Mouse (Mus musculus) adrenal gland, postnatal 14 days (tissue): ENCODE measurements around the gene Slc9a7. TPM values are rescaled to one million over a fixed set of nuclear protein-coding genes. Genes with fewer than 3 reads are reported as not detected.

Experiments
- DNase-seq: peaks from one replicate; pipeline ENCODE4 v3.0.0; 2021; ENCODE audit warnings: mixed read lengths
- long read RNA-seq, 2 experiments: library from polyadenylated mRNA; stranded (forward); transcript quantifications; one replicate each; pipeline ENCODE4 v2.0.0; 2021
- total RNA-seq: library from RNA; stranded (reverse); gene quantifications from 2 replicates; pipeline ENCODE4 v1.2.3, GENCODE M21; 2021

Slc9a7 gene
- 9.9 and 10.0 TPM in 2 replicates for total RNA-seq
- long read RNA-seq, experiment 1, partial matches to known transcripts: 1 of 4 reads
- long read RNA-seq, experiment 1, other reads (novel, unspliced or antisense): 2 of 4 reads
- long read RNA-seq, experiment 2, partial matches to known transcripts: 0 of 1 reads
- long read RNA-seq, experiment 2, other reads (novel, unspliced or antisense): 1 of 1 reads

DNA sequence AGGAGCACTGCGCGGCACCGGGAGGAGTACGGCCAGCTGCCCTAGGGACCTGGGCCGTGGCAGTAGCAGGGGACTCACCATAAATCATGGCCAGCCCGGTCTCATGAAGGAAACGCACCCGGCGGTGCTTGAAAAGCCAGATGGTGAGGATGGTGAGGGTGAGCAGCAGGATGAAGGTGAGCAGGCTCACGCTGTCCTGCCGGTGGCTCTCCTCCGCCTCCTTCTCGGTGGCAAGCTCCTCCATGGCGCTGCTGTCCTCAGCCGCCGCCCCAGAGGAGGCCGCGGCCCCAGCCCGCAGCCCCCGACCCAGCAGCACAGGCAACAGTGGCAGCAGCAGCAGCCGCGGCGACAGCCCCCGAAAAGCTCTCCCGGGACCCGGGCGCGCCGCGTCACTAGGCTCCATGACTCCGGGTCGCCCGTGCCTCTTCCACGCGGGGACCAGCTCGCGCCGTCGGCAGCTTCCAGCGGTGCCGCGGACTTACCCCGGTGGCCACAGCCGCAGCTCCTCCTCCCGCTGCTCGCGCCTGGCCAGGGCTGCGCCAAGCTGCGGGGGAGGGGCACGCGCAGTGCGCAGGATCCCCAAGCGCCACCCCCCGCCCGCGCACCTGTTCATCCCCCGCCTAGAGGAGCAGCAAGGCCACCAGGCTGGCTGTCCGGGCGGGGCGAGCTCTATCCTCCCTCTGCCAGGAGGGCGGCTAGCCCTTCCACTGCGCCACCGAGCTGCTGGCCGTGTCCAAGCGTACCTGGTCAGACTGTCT lies at the start of gene Slc9a7:
Gene Slc9a7 (minus strand): TSS at position 526 of the 758 bp plus-strand sequence.
- peak; percentile 76 for DNase-seq

DNA sequence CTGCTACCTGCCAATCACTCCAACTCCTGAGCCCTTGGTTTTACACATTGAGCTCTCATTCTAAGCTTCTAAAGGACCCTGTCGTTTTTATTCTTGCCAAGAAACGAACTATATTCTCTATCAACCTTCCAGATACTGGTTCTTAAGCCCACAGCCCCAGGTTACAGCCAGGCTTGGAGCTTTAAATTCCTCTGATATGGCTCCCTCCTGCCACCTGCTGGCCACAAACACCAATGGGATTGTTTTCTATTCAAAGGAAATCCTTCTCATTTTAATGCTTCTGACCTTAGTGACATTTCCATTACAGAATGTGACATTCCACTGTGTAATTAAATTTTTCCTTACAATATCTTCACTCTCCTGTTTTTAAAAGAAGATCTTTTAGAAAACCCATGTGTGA lies 44.1 kb upstream of the Slc9a7 start:
- peak; percentile 55 for DNase-seq

DNA sequence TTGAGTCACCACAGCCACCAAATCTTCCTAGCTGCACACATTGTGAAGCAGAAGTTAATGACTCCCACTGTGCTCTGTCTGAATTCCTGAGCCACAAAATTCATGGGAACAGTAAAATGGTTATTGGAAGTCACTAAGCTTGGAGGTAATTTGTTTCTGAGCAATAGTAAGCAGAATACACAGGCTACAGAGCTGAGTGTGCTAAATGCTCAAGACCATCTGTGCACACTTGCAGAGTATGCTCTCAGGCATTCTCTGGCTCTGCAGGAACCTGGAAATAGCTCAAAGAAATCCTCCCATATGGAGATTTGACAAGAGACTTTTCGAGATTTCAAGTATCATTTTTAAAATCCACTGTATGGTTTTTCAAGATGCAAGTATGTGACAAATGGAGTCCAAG lies 41.1 kb upstream of the Slc9a7 start:
- no peak for DNase-seq

- no peak for DNase-seq
Measured at GRCm38 (mm10) chrX:20307215-20307614, 15.6 kb upstream of the Slc9a7 start.

- no peak for DNase-seq
Measured at GRCm38 (mm10) chrX:20305941-20306340, 14.3 kb upstream of the Slc9a7 start.

GRCm38 (mm10) chrX:20303280-20303679 lies 11.7 kb upstream of the Slc9a7 start:
- peak; percentile 22 for DNase-seq

DNA sequence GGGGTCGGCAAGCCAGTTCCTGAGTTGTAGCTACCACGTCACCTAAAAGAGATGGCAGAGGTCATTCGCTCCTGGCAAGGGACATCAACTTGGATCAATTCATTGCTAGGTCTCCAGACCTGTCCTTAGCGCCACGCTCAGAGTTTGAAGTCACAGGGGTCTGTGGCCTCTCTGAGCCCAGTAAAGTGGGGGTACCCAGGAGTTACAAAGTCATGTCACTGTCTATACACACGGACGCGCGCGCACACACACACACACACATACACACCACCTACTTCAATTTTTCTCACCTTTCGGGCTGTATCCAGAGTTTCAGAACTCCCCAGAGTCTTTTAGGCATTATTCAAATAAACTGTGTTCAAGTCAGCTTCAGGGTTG lies 422 bp upstream of the Slc9a7 start:
- DNase-seq: no peak

DNA sequence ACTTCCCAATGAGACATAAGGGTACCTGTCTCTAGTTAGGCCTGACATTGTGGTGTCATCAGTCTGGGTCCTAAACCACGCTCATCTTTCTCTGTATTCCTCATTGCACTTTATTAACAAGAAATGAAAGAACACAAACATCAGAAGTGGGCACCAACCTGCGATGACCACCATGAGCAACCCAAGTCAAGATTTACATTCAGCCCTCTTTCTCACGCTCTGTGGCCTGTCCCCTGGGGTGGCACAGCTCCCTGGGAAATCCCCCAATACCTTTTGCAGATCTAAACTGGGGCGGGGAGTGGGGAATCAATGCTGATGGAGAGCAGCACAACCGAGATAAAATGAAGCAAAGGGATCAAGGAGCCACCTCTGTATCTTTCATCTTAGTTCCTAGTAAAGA lies 892 bp downstream of the Slc9a7 start:
- no peak for DNase-seq

DNA sequence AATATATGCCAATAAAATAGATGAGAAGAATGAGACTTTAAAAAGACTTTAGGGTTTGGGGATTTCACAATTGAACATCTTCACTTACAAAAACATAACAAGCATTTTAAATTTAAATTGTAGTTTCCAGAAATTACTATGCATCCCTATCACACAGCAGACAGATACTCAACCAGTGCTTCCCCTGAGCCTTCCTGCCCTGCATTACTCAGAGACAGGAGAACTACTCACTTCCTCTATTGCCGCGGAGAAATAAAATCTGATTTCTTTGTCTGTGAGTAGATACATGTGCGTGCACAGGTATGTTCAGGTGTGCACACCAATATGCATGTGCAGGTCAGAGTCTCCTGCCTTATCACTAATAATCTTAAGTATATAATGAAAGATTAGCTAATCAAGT lies 2.9 kb downstream of the Slc9a7 start:
- no peak for DNase-seq

DNA sequence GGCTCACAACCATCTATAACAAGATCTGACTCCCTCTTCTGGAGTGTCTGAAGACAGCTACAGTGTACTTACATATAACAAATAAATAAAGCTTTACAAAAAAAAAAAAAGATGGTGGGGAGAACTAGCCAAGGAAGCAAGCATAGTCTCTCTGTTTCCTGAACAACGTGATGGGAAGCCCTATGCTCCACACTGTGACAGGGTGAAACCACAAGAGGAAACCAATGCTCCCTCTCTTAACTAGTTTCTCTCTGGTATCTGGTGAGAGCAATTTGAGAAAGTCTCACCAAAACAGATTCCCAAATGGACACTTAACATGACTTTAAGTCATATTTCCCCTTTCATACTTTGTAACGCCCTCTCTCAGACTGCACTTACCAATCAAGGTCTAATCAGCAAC lies 5.4 kb downstream of the Slc9a7 start:
- DNase-seq: no peak

DNA sequence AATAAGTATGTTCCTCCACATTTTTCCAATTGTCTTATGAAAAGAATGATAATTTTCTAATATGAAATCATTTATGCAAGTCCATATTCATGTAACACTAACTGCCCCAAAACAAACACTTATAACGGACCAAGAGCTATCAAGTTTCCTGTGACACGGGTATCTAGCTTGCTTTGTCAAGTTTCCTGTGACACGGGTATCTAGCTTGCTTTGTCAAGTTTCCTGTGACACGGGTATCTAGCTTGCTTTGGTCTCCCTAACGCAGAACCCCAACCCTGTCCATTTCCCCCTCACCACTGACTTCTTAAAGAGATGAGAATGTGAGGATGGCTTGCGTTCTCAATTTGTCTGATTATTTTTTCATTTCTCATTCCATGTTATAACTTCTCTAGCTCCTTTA lies 12.2 kb downstream of the Slc9a7 start:
- DNase-seq: no peak

DNA sequence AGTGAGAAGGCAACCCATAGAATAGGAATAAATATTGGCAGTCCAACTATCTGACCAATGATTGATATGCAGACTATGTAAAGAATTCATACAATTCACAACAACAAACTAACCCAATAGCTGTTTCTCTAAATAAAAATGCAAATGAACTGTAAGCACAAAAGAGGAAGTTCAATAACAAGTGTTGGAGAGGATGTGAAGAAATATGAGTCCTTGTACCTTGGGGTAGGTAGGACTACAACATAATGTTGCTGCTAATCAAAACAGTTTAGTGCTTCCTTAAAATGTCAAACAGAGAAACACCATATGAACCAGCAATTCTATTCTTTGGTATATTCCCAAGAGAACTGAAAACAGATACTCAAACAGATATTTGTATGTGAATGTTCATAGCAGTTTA lies 17.8 kb downstream of the Slc9a7 start:
- DNase-seq: no peak

- no peak for DNase-seq
Measured at GRCm38 (mm10) chrX:20271980-20272379, 19.6 kb downstream of the Slc9a7 start.

DNA sequence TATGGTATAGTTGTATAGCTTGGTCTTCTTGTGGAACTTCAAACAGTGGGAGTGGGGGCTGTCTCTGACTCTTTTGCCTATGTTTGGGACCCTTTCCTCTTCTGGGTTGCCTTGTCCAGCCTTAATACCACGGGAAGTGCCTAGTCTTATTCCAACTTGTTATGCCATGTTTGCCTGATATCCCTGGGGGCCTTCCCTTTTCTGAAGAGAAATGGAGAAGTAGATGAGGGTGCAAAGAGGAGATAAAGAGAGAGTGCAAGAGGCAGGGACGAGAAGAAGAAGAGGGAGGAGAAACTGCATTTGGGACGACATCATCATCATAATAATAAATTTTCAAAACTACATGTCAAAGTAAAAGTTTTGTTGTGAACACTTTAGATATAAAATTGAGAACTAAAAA lies 21.6 kb downstream of the Slc9a7 start:
- no peak for DNase-seq

DNA sequence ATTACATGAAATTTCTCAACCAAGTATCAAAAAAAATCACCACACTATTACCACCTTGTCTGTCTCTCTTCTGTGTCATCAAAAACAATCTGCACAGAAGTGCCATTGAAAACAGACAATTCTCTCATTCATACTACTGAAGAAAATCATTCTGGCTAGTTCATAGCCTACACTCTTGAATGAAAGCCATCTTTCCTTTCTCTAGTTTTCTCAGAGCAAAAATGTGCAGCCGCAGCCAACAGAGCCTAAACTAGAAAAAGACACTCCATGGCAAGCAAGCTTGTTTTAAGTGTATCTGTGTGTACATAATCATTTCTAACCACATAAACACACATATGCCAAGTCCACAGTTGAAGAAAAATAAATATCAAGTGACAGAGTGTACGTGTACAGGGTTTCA lies 27.2 kb downstream of the Slc9a7 start:
- DNase-seq: no peak

- DNase-seq: no peak
Measured at GRCm38 (mm10) chrX:20228102-20228501, 63.5 kb downstream of the Slc9a7 start.

GRCm38 (mm10) chrX:20221486-20221885 lies 70.1 kb downstream of the Slc9a7 start:
- DNase-seq: no peak

DNA sequence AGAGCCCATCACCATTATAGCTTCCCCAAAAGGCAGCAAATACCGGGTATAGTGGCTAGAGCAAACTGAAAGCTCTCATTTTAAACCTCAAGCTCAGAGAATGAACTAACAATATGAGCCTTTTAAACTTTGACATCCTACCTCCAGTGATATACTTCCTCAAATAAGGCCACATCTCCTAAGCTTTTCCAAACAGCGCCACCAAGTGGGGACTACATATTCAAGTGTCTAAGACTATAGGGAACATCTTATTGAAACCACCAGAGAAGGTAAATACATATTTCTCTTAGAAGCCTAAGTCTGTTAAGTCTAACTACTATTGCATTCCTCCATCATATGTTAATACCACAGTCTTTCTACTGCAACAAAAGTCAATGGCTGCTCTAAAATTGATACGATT lies 106.0 kb downstream of the Slc9a7 start:
- DNase-seq: no peak

GRCm38 (mm10) chrX:20176792-20177191 lies 114.8 kb downstream of the Slc9a7 start:
- DNase-seq: no peak

GRCm38 (mm10) chrX:20168430-20168829 lies 123.2 kb downstream of the Slc9a7 start:
- no peak for DNase-seq

- DNase-seq: no peak
Measured at GRCm38 (mm10) chrX:20164984-20165383, 126.6 kb downstream of the Slc9a7 start.

DNA sequence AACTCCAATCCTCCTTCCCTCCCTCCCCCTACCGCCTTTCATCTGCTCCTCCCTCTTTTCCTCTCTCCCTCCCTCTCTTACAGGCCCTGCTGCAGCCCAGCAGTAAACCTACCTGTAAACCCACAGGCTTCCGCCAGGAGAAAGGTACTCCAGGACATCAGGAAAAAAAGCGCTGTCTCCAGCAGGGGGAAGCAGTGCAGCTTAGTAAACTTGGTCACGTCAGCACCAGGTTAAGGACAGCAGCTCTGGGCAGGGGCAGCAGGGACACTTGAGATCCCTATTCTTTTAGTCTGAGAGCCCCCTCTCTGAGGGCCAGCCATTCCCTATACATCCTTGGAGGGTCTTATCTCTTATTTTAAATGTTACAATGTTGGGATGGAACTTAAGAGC lies 129.3 kb downstream of the Slc9a7 start:
- DNase-seq: peak; percentile 55

DNA sequence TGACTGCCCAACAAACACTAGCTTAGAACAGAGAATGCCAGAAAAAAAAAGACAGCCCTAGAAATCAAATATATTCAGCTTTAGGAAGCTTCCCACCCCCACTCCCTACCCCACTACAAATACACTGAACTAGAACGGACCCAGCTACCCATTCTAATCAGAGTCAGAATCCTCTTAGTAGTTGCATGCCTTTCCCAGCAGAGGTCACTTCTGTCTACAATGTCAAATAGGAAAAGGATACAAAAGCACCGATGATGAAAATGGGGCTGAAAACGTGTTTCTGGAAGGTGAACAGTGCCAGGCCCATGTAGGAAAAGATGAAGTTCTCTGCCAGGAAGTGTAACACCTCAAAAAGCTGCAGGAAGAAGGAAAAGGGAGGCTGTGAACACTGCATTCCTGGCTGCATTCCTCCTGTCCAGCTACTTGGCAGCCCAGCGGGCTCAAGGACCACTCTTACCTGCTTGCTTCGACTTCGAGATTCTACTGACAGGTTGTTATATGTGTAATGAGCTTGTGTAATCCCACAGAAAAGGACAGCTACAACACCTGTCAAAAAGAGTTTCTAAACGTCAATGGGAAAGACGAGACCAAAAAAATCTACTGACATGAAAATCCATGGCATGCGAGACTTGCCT lies 129.8 kb downstream of the Slc9a7 start:
- no peak for DNase-seq

DNA sequence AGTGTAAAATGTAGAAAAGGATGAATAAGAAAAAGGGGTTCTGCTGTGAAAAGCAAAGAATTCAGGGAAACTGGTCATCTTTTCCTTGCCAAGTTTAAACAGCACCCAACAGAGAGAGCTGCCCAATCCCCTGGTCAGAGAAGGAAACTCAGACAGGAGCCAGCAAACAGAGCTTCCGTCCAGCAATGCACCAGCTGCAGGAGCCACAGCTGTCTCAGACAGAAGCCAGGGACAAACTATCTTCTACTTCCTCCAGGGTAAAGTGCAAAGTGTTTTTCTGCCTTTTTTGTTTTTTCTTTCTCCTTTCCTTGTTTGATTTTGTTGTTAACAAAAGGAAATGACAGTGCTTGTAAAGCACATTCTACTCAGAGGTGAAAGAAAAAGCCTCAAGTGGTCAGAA lies 131.3 kb downstream of the Slc9a7 start:
- DNase-seq: peak; percentile 9
